Mouse (Mus musculus): ENCODE data around the gene Cyb5b. TPM values are rescaled to one million over a fixed set of nuclear protein-coding genes. Genes with fewer than 3 reads are reported as not detected.

Gene Cyb5b
- polyA plus RNA-seq, 1 experiment from 2014 or later: 165 TPM

GRCm38 (mm10) chr8:107184996-107185395 is 34.6 kb downstream of the Cyb5b start:
- ATAC-seq (ENCODE audit: low FRiP score): no peak
- 82% methylated on average over 3 of the region's 3 CpGs for whole genome bisulfite sequencing
- H3K36me3 ChIP-seq (ENCODE audit: control insufficient read depth, insufficient read depth, low read length): peaks cover 6% of the 10 kb centered on the region; the same call in 1 of the 2 replicates
- no peaks in the 10 kb centered on the region for H3K9me3 ChIP-seq (ENCODE audit: control insufficient read depth, low read length)
- H3K4me3 ChIP-seq (ENCODE audit: low read depth, low read length): no peak overlapping the region
- no peak for DNase-seq (ENCODE audit: low spot score)
- H3K27ac ChIP-seq (ENCODE audit: low read depth, low read length): no peak overlapping the region
- H3K27me3 ChIP-seq (ENCODE audit: control insufficient read depth, insufficient read depth, low read length): no peaks in the 10 kb centered on the region
- H3K4me2 ChIP-seq (replicated peaks; ENCODE audit: low read depth, low read length): no peak overlapping the region
- H3K4me1 ChIP-seq (replicated peaks; ENCODE audit: control insufficient read depth, insufficient read depth, low read length): no peaks in the 10 kb centered on the region
- H3K9ac ChIP-seq (ENCODE audit: low read depth, low read length): no peak overlapping the region

GRCm38 (mm10) chr8:107186659-107187390 is 36.4 kb downstream of the Cyb5b start:
- DNase-seq (ENCODE audit: low spot score) (no peak), ATAC-seq (ENCODE audit: low FRiP score) (no peak)
- Histone ChIP-seq H3K9me3 (ENCODE audit: control insufficient read depth, low read length) (no peaks in the 10 kb centered on the region), H3K27me3 (ENCODE audit: control insufficient read depth, insufficient read depth, low read length) (no peaks in the 10 kb centered on the region), H3K4me1 (replicated peaks; ENCODE audit: control insufficient read depth, insufficient read depth, low read length) (no peaks in the 10 kb centered on the region), H3K27ac (ENCODE audit: low read depth, low read length) (no peak overlapping the region), H3K4me3 (ENCODE audit: low read depth, low read length) (no peak overlapping the region), H3K4me2 (replicated peaks; ENCODE audit: low read depth, low read length) (no peak overlapping the region), H3K9ac (ENCODE audit: low read depth, low read length) (no peak overlapping the region), H3K36me3 (ENCODE audit: control insufficient read depth, insufficient read depth, low read length) (peaks cover 6% of the 10 kb centered on the region; the same call in 1 of the 2 replicates)
- WGBS: 81% methylated on average over 15 of the region's 15 CpGs

GRCm38 (mm10) chr8:107187631-107188030 is 37.2 kb downstream of the Cyb5b start:
- ATAC-seq (ENCODE audit: low FRiP score): no peak
- Histone ChIP-seq H3K27me3 (ENCODE audit: control insufficient read depth, insufficient read depth, low read length) (no peaks in the 10 kb centered on the region), H3K9me3 (ENCODE audit: control insufficient read depth, low read length) (no peaks in the 10 kb centered on the region), H3K4me1 (replicated peaks; ENCODE audit: control insufficient read depth, insufficient read depth, low read length) (no peaks in the 10 kb centered on the region), H3K4me3 (ENCODE audit: low read depth, low read length) (no peak overlapping the region), H3K36me3 (ENCODE audit: control insufficient read depth, insufficient read depth, low read length) (peaks cover 3% of the 10 kb centered on the region; the same call in 1 of the 2 replicates), H3K27ac (ENCODE audit: low read depth, low read length) (no peak overlapping the region), H3K9ac (ENCODE audit: low read depth, low read length) (no peak overlapping the region), H3K4me2 (replicated peaks; ENCODE audit: low read depth, low read length) (no peak overlapping the region)
- whole genome bisulfite sequencing: 91% methylated on average over 5 of the region's 5 CpGs
- no peak for DNase-seq (ENCODE audit: low spot score)

GRCm38 (mm10) chr8:107192631-107193030 is 42.2 kb downstream of the Cyb5b start:
- DNase-seq (ENCODE audit: low spot score) (no peak), ATAC-seq (ENCODE audit: low FRiP score) (no peak)
- Histone ChIP-seq H3K4me3 (ENCODE audit: low read depth, low read length) (no peak overlapping the region), H3K9ac (ENCODE audit: low read depth, low read length) (no peak overlapping the region), H3K27ac (ENCODE audit: low read depth, low read length) (no peak overlapping the region), H3K9me3 (ENCODE audit: control insufficient read depth, low read length) (no peaks in the 10 kb centered on the region), H3K27me3 (ENCODE audit: control insufficient read depth, insufficient read depth, low read length) (no peaks in the 10 kb centered on the region), H3K36me3 (ENCODE audit: control insufficient read depth, insufficient read depth, low read length) (no peaks in the 10 kb centered on the region), H3K4me1 (replicated peaks; ENCODE audit: control insufficient read depth, insufficient read depth, low read length) (no peaks in the 10 kb centered on the region), H3K4me2 (replicated peaks; ENCODE audit: low read depth, low read length) (no peak overlapping the region)
- WGBS: 72% methylated on average over 8 of the region's 8 CpGs

GRCm38 (mm10) chr8:107193331-107193730 is 42.9 kb downstream of the Cyb5b start:
- WGBS: 88% methylated on average over 6 of the region's 6 CpGs
- Histone ChIP-seq H3K9me3 (ENCODE audit: control insufficient read depth, low read length) (no peaks in the 10 kb centered on the region), H3K27me3 (ENCODE audit: control insufficient read depth, insufficient read depth, low read length) (no peaks in the 10 kb centered on the region), H3K36me3 (ENCODE audit: control insufficient read depth, insufficient read depth, low read length) (no peaks in the 10 kb centered on the region), H3K4me3 (ENCODE audit: low read depth, low read length) (no peak overlapping the region), H3K9ac (ENCODE audit: low read depth, low read length) (no peak overlapping the region), H3K4me1 (replicated peaks; ENCODE audit: control insufficient read depth, insufficient read depth, low read length) (no peaks in the 10 kb centered on the region; the same call in 1 of the 2 replicates), H3K27ac (ENCODE audit: low read depth, low read length) (no peak overlapping the region), H3K4me2 (replicated peaks; ENCODE audit: low read depth, low read length) (no peak overlapping the region)
- DNase-seq (ENCODE audit: low spot score) (no peak), ATAC-seq (ENCODE audit: low FRiP score) (no peak)

GRCm38 (mm10) chr8:107194786-107195451 is 44.5 kb downstream of the Cyb5b start:
- no peaks in the 10 kb centered on the region for H3K36me3 ChIP-seq (ENCODE audit: control insufficient read depth, insufficient read depth, low read length)
- WGBS: 91% methylated on average over 14 of the region's 14 CpGs
- H3K27ac ChIP-seq (ENCODE audit: low read depth, low read length): no peak overlapping the region
- H3K4me2 ChIP-seq (replicated peaks; ENCODE audit: low read depth, low read length): no peak overlapping the region
- H3K27me3 ChIP-seq (ENCODE audit: control insufficient read depth, insufficient read depth, low read length): no peaks in the 10 kb centered on the region
- H3K9ac ChIP-seq (ENCODE audit: low read depth, low read length): no peak overlapping the region
- H3K9me3 ChIP-seq (ENCODE audit: control insufficient read depth, low read length): no peaks in the 10 kb centered on the region
- no peak for DNase-seq (ENCODE audit: low spot score)
- H3K4me3 ChIP-seq (ENCODE audit: low read depth, low read length): no peak overlapping the region
- ATAC-seq (ENCODE audit: low FRiP score): no peak
- no peaks in the 10 kb centered on the region; the same call in 1 of the 2 replicates for H3K4me1 ChIP-seq (replicated peaks; ENCODE audit: control insufficient read depth, insufficient read depth, low read length)

- no peak overlapping the region for H3K4me3 ChIP-seq (ENCODE audit: low read depth, low read length)
- H3K27me3 ChIP-seq (ENCODE audit: control insufficient read depth, insufficient read depth, low read length): no peaks in the 10 kb centered on the region
- ATAC-seq (ENCODE audit: low FRiP score): no peak
- no peak overlapping the region for H3K27ac ChIP-seq (ENCODE audit: low read depth, low read length)
- no peak overlapping the region for H3K9ac ChIP-seq (ENCODE audit: low read depth, low read length)
- H3K36me3 ChIP-seq (ENCODE audit: control insufficient read depth, insufficient read depth, low read length): no peaks in the 10 kb centered on the region
- no peak for DNase-seq (ENCODE audit: low spot score)
- H3K4me1 ChIP-seq (replicated peaks; ENCODE audit: control insufficient read depth, insufficient read depth, low read length): no peaks in the 10 kb centered on the region; the same call in 1 of the 2 replicates
- H3K4me2 ChIP-seq (replicated peaks; ENCODE audit: low read depth, low read length): no peak overlapping the region
- no peaks in the 10 kb centered on the region for H3K9me3 ChIP-seq (ENCODE audit: control insufficient read depth, low read length)
- 71% methylated on average over 24 of the region's 24 CpGs for WGBS
These were observed 47.7 kb downstream of the Cyb5b start for GRCm38 (mm10) chr8:107197901-107198826.

- H3K9me3 ChIP-seq (ENCODE audit: control insufficient read depth, low read length): no peaks in the 10 kb centered on the region
- DNase-seq (ENCODE audit: low spot score): no peak
- 0 out of 2 replicates have a peak, but pooled peaks cover 2% of the 10 kb centered on the region for H3K4me1 ChIP-seq (replicated peaks; ENCODE audit: control insufficient read depth, insufficient read depth, low read length)
- H3K4me2 ChIP-seq (replicated peaks; ENCODE audit: low read depth, low read length): no peak overlapping the region
- no peak overlapping the region for H3K4me3 ChIP-seq (ENCODE audit: low read depth, low read length)
- WGBS: 86% methylated on average over 9 of the region's 9 CpGs
- no peaks in the 10 kb centered on the region for H3K36me3 ChIP-seq (ENCODE audit: control insufficient read depth, insufficient read depth, low read length)
- ATAC-seq (ENCODE audit: low FRiP score): no peak
- H3K9ac ChIP-seq (ENCODE audit: low read depth, low read length): no peak overlapping the region
- no peaks in the 10 kb centered on the region for H3K27me3 ChIP-seq (ENCODE audit: control insufficient read depth, insufficient read depth, low read length)
- no peak overlapping the region for H3K27ac ChIP-seq (ENCODE audit: low read depth, low read length)
These were observed 54.7 kb downstream of the Cyb5b start for GRCm38 (mm10) chr8:107205164-107205563.
